Mouse (Mus musculus) kidney, adult 18-20 months (tissue): ENCODE measurements around the gene Ensa.
A peak's percentile ranks its signal among the peaks of the same experiment; 100 is the strongest.
"Not testable (repeated sequence)": the region's sequence is repeated elsewhere in the genome, so short reads cannot be mapped to it uniquely, and the experiment has no call there.

Experiments
- DNase-seq: peaks from one replicate; pipeline ENCODE4 v3.0.0; 2021

Gene Ensa

GRCm38 (mm10) chr3:95624628-95625503 is at the start of gene Ensa:
Gene Ensa (plus strand): TSS chr3:95624993.
- DNase-seq: peak; percentile 99

- DNase-seq: no peak
Observed at GRCm38 (mm10) chr3:95587754-95588603, 36.8 kb upstream of the Ensa start.

DNA sequence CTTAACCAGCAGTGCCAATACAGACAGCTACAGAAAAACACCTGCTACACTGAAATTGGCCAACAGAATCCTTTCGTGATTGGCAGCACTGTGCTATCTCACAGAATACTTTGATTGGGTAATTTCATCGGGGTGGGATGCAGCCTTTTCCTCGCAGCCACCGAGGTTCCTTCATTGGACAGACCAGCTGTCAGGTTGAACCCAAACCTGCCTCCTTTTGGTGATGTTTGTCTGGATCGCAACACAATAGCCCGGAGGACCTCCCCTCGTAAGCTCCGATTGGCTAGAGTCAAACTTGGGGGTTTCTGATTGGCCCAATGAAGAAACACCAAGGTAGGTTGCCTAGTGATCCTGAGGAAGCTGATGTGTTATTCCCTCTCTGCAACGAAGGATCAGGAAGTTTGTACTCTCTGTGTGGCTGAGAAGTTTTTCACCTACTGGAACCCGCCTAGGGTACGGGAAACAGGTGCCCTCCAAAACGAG is 36.1 kb upstream of the Ensa start, which contains the start of gene Golph3l:
Gene Golph3l, plus strand, starts transcription at position 331 of the 483 bp plus-strand sequence.
- peak; percentile 93 for DNase-seq

DNA sequence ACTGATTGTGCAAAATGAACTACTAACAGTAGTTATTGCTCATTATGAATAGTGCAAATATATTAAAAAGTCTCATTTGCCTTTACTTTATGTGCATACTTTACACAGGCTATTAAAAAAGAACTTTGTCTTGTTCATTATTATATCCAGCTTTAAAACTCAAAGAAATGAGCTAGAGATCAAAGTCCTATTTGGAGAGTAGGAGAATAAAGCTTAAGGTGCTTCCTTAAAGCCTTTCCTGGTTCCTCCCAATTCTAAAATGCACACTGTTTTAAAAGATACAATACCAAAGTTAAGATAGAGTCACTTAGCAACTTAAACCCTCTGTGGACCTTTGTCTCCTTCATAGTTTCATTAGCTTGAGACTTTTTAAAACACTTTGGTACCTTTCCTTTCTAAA is 26.1 kb upstream of the Ensa start:
- DNase-seq: no peak

DNA sequence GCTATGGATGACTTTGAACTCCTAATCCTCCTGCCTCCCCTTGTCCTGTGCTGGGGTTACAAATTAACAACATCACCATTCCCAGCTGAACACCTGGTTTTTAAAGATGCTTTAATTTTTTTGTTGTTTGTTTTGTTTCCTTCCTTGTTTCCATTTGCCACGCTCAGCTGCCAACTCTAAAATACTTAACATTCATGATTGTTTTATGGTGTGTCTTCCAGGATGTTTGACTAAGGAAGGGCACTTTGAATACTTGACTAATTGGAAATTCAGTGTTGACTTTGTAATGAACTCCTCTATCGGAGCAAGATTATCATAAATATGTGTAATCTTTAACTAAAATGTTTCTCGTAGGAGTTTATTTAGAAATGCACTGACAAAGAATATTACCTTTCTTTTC is 23.5 kb upstream of the Ensa start:
- no peak for DNase-seq

DNA sequence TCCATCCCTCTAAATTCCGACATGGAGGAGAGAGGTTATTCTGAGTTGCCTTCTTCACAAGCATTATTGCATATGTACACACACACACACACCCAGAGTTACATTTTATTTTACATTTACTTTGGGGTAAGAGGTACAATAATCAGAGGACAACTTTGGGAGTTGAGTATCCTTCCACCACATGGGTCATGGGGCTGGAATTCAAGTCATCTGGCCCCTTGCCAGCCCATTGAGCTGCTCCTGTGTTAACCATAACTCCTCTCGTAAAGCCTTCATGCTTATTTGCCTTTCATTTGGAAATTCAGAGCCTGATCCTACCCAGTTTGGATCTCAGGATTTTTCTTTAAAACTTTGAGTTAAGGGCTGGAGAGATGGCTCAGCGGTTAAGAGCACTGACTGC is 18.7 kb upstream of the Ensa start:
- peak; percentile 30 for DNase-seq

- no peak for DNase-seq
Observed at GRCm38 (mm10) chr3:95609195-95609594, 15.6 kb upstream of the Ensa start.

GRCm38 (mm10) chr3:95613996-95614395 is 10.8 kb upstream of the Ensa start:
- no peak for DNase-seq

DNA sequence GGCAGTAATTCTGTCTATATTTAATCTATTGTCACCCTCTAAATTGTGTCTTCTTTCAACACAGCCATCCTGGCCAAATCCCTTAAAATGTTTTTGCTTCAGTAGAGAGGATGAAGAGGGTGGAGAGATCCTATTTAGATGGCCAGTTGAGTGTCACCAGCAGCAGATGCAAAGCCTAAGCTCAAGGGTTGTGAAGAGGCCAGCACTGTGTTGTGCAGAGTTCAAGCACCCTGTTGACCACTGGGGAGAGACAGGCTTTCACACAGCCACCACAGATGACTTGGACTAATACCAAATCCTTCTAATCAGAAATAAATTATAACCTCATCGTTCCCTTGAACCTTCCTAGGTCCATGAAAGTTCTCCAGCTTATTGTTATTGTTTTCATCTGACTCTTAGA is 6.3 kb upstream of the Ensa start:
- DNase-seq: no peak

- no peak for DNase-seq
Observed at GRCm38 (mm10) chr3:95621241-95621640, 3.6 kb upstream of the Ensa start.

DNA sequence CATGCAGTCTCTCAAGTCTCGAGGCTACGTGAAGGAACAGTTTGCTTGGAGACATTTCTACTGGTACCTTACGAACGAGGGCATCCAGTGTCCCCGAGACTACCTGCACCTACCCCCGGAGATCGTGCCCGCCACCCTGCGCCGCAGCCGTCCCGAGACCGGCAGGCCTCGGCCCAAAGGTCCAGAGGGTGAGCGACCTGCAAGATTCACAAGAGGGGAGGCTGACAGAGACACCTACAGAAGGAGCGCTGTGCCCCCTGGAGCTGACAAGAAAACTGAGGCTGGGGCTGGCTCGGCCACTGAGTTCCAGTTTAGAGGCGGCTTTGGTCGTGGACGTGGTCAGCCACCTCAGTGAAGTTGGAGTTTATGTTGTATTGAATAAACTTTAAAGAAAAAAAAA is 2.4 kb upstream of the Ensa start:
- DNase-seq: not testable (repeated sequence)

DNA sequence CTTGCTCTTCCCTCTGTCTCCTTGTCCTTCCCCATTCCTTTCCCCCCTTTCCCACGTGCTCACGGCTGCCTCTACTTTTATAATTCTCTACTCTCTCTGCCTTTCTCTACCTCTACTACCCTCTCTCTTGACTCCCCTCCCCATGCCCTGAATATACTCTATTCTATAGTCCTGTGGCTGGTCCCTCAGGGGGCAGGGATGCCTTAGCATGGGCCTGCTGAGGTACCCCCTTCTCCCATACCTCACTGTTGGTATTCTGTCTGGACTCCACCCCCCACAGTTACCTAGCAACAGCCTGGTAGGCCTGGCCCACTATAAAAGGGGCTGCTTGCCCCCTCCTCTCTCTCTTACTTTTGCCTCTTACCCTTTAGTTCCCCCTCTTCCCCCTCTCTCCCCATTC is 1.2 kb upstream of the Ensa start:
- no peak for DNase-seq

GRCm38 (mm10) chr3:95623991-95624515 is 740 bp upstream of the Ensa start:
- not testable (repeated sequence) for DNase-seq

- DNase-seq: no peak
Observed at GRCm38 (mm10) chr3:95627763-95628162, 3.0 kb downstream of the Ensa start.

DNA sequence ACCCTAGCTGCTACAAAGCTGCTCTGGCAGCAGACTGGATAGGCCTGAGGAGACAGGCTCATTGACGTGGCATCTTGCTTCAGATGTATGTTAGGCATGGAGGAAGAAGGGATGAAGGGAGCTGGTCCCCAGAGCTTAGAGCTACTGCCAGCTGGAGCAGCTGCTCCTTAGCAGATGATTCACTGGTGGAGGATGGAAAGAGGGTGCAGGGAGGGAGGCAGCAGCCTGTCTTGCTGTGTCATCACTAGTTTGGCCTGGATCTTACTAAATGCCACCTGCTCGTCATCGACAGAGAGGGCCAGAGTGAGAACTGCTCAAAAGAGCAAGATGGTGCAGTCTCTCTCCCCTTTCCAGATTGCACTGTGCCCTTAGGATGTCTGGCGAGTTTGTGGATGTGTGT is 5.0 kb downstream of the Ensa start:
- no peak for DNase-seq

DNA sequence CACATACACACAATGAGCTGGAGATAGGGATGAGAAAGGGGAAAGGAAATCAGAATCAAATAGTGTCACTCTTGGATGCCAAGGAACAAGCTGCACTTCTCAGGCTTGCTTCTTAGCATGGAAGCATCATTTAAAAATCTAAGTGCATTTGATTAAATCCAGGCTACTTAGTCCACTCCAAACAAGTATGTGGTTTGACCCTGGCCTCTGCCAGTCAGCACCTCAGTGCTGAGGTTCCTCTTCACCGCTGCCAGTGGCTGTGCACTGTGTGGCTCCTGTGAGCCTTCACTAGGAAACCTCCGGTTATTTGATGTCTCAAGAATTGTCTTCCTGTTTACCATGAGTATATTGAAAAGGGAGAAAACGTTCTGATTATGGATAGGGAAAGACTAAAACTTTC is 6.1 kb downstream of the Ensa start:
- DNase-seq: no peak

DNA sequence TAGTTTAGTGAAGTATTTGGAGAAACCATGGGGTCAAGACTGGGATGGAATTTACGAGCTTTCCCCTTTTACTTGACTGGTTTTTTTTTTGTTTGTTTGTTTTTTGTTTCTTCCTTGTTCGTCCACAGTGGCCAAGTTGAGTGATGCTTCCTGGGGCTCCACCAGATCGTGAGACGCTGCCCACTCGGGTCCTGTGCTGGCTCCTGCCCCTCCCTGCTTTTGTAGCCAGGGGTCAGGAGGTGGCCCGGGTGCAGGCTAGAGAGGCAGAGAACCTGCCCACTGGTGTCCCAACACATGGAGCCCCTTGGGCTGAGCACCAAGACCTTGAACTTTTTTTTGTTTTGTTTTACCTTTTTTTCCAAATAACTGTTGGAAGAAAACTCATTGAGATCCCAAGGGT is 6.5 kb downstream of the Ensa start:
- DNase-seq: no peak

DNA sequence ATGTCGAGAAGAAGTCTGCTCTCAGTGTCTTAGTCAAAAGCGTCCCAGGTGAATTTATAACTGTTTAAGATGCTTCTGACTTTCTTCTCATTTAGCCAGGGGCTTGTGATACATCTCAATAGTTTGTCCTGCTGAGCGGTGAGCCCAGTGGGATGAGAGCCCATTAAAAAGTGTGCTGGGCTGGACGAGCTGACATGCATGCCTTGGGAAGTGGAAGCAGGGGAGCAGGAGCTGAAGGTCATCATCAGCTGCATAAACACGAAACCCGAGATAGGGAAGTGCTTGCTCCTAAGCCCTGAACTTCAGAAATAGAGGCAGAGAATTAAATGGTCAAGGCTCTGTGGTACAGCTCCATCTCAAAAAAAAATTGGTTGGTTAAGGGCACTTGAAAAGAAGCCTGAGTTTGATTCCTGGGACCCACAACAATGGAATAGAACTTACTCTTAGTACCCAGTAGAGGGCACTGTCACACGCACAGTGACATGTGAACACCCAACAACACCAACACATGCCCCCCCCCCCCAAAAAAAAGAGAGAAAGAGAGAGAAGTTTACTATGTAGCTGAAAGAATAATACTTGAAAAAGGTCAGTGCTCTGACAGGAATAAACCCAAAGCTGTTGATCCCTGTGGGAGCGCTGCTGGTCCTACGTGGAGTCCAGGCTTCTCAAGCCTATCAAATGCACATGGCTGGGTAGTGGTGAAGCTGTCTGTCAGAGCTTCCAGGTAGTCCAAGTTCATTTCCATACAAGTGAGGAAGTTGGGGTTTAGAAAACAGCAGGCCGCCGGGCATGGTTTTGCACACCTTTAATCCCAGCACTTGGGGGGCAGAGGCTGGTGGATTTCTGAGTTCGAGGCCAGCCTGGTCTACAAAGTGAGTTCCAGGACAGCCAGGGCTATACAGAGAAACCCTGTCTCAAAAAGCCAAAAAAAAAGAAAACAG is 8.1 kb downstream of the Ensa start:
- DNase-seq: no peak

- no peak for DNase-seq
Observed at GRCm38 (mm10) chr3:95635636-95636035, 10.8 kb downstream of the Ensa start.

GRCm38 (mm10) chr3:95636072-95636471 is 11.3 kb downstream of the Ensa start:
- DNase-seq: no peak

DNA sequence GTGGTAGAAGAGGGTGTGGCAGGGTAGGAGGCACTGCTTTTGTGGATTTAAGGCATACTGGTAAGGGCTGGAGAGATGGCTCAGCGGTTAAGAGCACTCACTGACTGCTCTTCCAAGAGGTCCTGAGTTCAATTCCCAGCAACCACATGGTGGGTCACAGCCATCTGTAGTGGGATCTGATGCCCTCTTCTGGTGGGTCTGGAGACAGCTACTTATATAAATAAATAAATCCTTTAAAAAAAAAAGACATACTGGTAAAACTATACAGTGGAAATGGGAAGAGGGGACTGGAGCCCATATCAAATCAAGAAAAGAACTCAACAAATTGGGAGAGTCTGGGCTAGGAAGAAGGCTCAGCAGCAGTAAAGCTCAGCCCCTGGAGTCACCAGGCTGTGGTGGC is 14.9 kb downstream of the Ensa start:
- no peak for DNase-seq

GRCm38 (mm10) chr3:95643097-95643496 is 18.3 kb downstream of the Ensa start:
- DNase-seq: no peak
